8 mouse cellular contexts compared by ENCODE assay signal in genomic region chr11:105347162-105348161, GRCm38 (mm10). TPM values are rescaled to one million over a fixed set of nuclear protein-coding genes. Genes with fewer than 3 reads are reported as not detected.
DNase-seq lines count a peak whose midpoint lies in the region; ATAC-seq and TF ChIP-seq lines count a peak whose summit lies in the region.

No protein-coding gene starts in this region.

- H3K9ac ChIP-seq in lung, embryonic 16.5 days (ENCODE audit: low read length), result no peak overlapping the region

- no peak overlapping the region for H3K4me3 ChIP-seq in cerebellum, adult 2 months (replicated peaks; ENCODE audit: insufficient read depth, low read depth, low read length)
- H3K4me3 ChIP-seq in hindbrain, embryonic 10.5 days, result no peak overlapping the region
- H3K4me3 ChIP-seq in lung, embryonic 16.5 days (ENCODE audit: low read length), result no peak overlapping the region

- 21% methylated on average over 28 of the region's 28 CpGs for WGBS in cerebellum, adult 2 months
- 68% methylated on average over 28 of the region's 28 CpGs for WGBS in hindbrain, embryonic 10.5 days
- 54% methylated on average over 28 of the region's 28 CpGs for WGBS in lung, embryonic 16.5 days

- peak; percentile 59 for DNase-seq in MN1 (ENCODE audit: low spot score)
- peak; percentile 85 to 89 for DNase-seq in cerebellum, adult 2 months
- peak; percentile 85 for DNase-seq in hindbrain, embryonic 10.5 days (ENCODE audit: low spot score)
- DNase-seq in layer of hippocampus, adult 9-10 months (ENCODE audit: low spot score), result peak; percentile 65
- peak; percentile 68 for DNase-seq in ovary, postnatal 14 days (ENCODE audit: low spot score)
- peak; percentile 80 for DNase-seq in thymus, postnatal 14 days

- no peaks in the 10 kb centered on the region for H3K27me3 ChIP-seq in cerebellum, adult 2 months (ENCODE audit: control insufficient read depth, insufficient read depth, low read length)
- H3K27me3 ChIP-seq in hindbrain, embryonic 10.5 days (ENCODE audit: insufficient read depth, poor library complexity, severe bottlenecking), result no peaks in the 10 kb centered on the region
- H3K27me3 ChIP-seq in lung, embryonic 16.5 days (ENCODE audit: control insufficient read depth, insufficient read depth, low read depth, low read length), result no peaks in the 10 kb centered on the region

- H3K36me3 ChIP-seq in hindbrain, embryonic 10.5 days, result peaks cover 70% of the 10 kb centered on the region
- H3K36me3 ChIP-seq in lung, embryonic 16.5 days (ENCODE audit: control insufficient read depth, insufficient read depth, low read length), result peaks cover 27% of the 10 kb centered on the region

- TF ChIP-seq POLR2A in cerebellum, adult 2 months (IDR thresholded peaks at IDR 0.05; ENCODE audit: borderline replicate concordance, insufficient read depth, low read length), result no peak

- H3K27ac ChIP-seq in cerebellum, adult 2 months (ENCODE audit: insufficient read depth, low read length), result no peak overlapping the region
- H3K27ac ChIP-seq in hindbrain, embryonic 10.5 days, result 0 out of 2 replicates have a peak overlapping the region, but pooled peaks have one; percentile 18
- H3K27ac ChIP-seq in lung, embryonic 16.5 days (ENCODE audit: low read length), result no peak overlapping the region

- ATAC-seq in frontal cortex, adult (ENCODE audit: low TSS enrichment), result peak; percentile 94
- peak; percentile 56 for ATAC-seq in lung, embryonic 16.5 days (ENCODE audit: low read depth)

- H3K9me3 ChIP-seq in hindbrain, embryonic 10.5 days, result no peaks in the 10 kb centered on the region
- no peaks in the 10 kb centered on the region for H3K9me3 ChIP-seq in lung, embryonic 16.5 days (ENCODE audit: control insufficient read depth, low read length)

- TF ChIP-seq CTCF in cerebellum, adult 2 months (IDR thresholded peaks at IDR 0.05; ENCODE audit: borderline replicate concordance, insufficient read depth, low read depth, low read length), result peak; percentile 91

- peaks cover 20% of the 10 kb centered on the region for H3K4me1 ChIP-seq in cerebellum, adult 2 months (ENCODE audit: control insufficient read depth, insufficient read depth, low read length)
- H3K4me1 ChIP-seq in hindbrain, embryonic 10.5 days (replicated peaks), result peaks cover 33% of the 10 kb centered on the region
- peaks cover 9% of the 10 kb centered on the region for H3K4me1 ChIP-seq in lung, embryonic 16.5 days (replicated peaks; ENCODE audit: control insufficient read depth, insufficient read depth, low read length)

- H3K4me2 ChIP-seq in lung, embryonic 16.5 days (ENCODE audit: low read depth, low read length), result no peak overlapping the region

RNA-seq across cellular contexts. Expression of gene Mrc2, which starts 55.0 kb away (rescaled TPM):
- 3.6 and 4.4 TPM in 2 replicates for polyA plus RNA-seq in cerebellum, adult 2 months (2012; rRNA removed)
- 19.7 and 19.8 TPM in 2 replicates for polyA plus RNA-seq in hindbrain, embryonic 10.5 days (2016; fragmentation: Nextera tagmentation; extraction: Ambion mirVana)
- polyA plus RNA-seq in lung, embryonic 16.5 days (2015; fragmentation: Nextera tagmentation; extraction: Ambion mirVana), result 31.0 and 31.9 TPM in 2 replicates
